Mouse (Mus musculus) small intestine, adult 2 months (tissue): ENCODE measurements around the gene Fam189a1. TPM values are rescaled to one million over a fixed set of nuclear protein-coding genes. Genes with fewer than 3 reads are reported as not detected.

Experiments
- H3K27ac ChIP-seq: fragments of 200-500 bp; 2 replicates; pipeline ENCODE4 v1.5.1; 2012; ENCODE audit warnings: low read depth, low read length, control low read depth, inconsistent platforms; ENCODE audit not compliant: insufficient read depth
- H3K27me3 ChIP-seq: fragments of 200-500 bp; 2 replicates; pipeline ENCODE4 v1.6.1; 2012; ENCODE audit warnings: mild to moderate bottlenecking, moderate library complexity, low read length, inconsistent platforms; ENCODE audit not compliant: control insufficient read depth, insufficient read depth
- H3K36me3 ChIP-seq: fragments of 200-500 bp; 2 replicates; pipeline ENCODE4 v1.6.1; 2012; ENCODE audit warnings: mild to moderate bottlenecking, low read length, control low read depth, inconsistent platforms; ENCODE audit not compliant: control insufficient read depth, insufficient read depth
- H3K4me1 ChIP-seq: fragments of 200-500 bp; 2 replicates; pipeline ENCODE4 v1.6.1; 2012; ENCODE audit warnings: low read length, inconsistent platforms, mixed read lengths; ENCODE audit not compliant: control insufficient read depth, insufficient read depth, insufficient read length
- H3K4me3 ChIP-seq: fragments of 200-500 bp; 2 replicates; pipeline ENCODE4 v1.5.1; 2012; ENCODE audit warnings: low read depth, mild to moderate bottlenecking, control low read depth, inconsistent platforms, low read length, moderate library complexity
- CTCF ChIP-seq: fragments of 200-500 bp; IDR thresholded peaks from 2 replicates; pipeline ENCODE4 v1.5.1; 2012; ENCODE audit warnings: low read depth, mild to moderate bottlenecking, control low read depth, inconsistent platforms, low read length, moderate library complexity, mixed read lengths; ENCODE audit not compliant: insufficient replicate concordance, insufficient read length; ENCODE audit errors: extremely low read depth
- POLR2A ChIP-seq: fragments of 200-500 bp; IDR thresholded peaks from 2 replicates; pipeline ENCODE4 v1.6.1; 2012; ENCODE audit warnings: low read depth, mild to moderate bottlenecking, control low read depth, inconsistent platforms, low read length, moderate library complexity
- WGBS: fragments of 180-500 bp; shearing (Covaris S2); methylation state at CpG from one replicate; pipeline ENCODE4 v1.1.7; 2018; 5-methylcytosine and 5-hydroxymethylcytosine counted together
- polyA plus RNA-seq: library from polyadenylated mRNA; depleted of rRNA; stranded (reverse); fragments of >200 nt; gene quantifications from 2 replicates; pipeline ENCODE4 v1.2.3, GENCODE M21; 2012

Gene Fam189a1
- polyA plus RNA-seq, 1 experiment, result 4.3 TPM

GRCm38 (mm10) chr7:64921189-64921588 is 235.2 kb downstream of the Fam189a1 start:
- Histone ChIP-seq H3K27ac (no peak overlapping the region), H3K36me3 (no peaks in the 10 kb centered on the region), H3K4me3 (no peak overlapping the region), H3K4me1 (no peaks in the 10 kb centered on the region), H3K27me3 (no peaks in the 10 kb centered on the region)
- 79% methylated on average over 13 of the region's 13 CpGs for WGBS
- TF ChIP-seq CTCF (no peak), POLR2A (no peak)

DNA sequence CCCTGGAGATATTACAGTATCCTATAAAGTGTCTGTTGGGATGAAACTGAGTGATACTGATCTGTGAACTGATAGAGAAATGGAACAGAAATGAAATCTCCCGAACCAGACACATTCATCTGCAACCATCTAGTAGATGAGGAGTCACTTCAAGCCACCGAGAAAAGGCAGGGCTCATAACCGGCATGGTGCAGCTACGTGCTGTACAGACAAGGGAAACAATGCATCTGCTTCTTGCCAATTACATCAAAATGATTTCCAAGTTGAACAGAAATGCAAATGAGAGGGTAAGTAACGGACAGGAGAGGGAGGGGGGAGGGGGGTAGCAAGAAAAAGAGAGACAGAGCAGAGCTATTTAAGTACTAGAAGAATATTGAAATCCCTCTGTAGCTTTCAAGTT is 235.6 kb downstream of the Fam189a1 start:
- Histone ChIP-seq H3K36me3 (no peaks in the 10 kb centered on the region), H3K27ac (no peak overlapping the region), H3K4me1 (no peaks in the 10 kb centered on the region), H3K27me3 (no peaks in the 10 kb centered on the region), H3K4me3 (no peak overlapping the region)
- 74% methylated on average over 5 of the region's 5 CpGs for WGBS
- no peak for TF ChIP-seq CTCF
- TF ChIP-seq POLR2A, result no peak

DNA sequence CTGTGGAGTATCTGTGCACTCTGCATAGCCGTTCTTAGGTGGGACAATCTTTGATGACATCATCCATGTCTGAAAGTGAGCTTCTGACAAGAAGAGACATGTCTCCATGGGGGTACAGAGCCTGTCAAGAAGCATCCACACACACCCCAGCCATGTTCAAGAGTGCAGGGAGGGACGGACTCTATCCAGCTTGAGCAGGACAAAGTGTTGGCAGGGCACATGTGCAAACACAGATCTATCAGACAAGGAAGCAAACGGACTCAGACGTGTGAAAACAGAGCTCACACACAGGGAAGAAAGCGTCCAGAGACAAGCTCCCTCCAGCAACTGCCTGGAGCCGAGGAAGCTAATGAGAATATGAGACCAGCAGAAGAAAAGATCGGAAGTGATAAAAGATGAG is 239.7 kb downstream of the Fam189a1 start:
- TF ChIP-seq CTCF, result no peak
- no peak for TF ChIP-seq POLR2A
- Histone ChIP-seq H3K27me3 (no peaks in the 10 kb centered on the region), H3K4me1 (no peaks in the 10 kb centered on the region), H3K4me3 (no peak overlapping the region), H3K27ac (no peak overlapping the region), H3K36me3 (no peaks in the 10 kb centered on the region)
- 30% methylated on average over 7 of the region's 7 CpGs for WGBS

DNA sequence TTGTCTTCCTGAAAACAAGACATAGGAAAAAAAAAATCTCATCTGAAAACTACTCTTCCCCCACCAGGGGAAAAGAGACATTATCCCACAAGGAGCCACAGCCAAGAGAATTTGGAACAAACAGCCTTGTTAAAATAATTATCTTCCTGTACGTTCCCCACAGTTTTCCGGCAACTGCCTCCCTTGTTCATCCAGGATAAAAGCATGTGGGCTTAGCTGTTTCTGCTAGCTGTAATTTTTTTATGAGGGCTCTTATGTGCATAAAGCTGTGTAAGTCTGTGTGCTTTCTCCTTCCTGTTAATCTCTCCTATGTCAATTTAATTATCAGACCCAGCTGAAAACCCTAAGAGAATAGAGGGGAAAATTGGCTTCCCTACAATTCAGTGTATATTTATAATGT is 241.2 kb downstream of the Fam189a1 start:
- WGBS, result 68% methylated on average over 2 of the region's 2 CpGs
- Histone ChIP-seq H3K36me3 (no peaks in the 10 kb centered on the region), H3K4me1 (no peaks in the 10 kb centered on the region), H3K27me3 (no peaks in the 10 kb centered on the region), H3K27ac (no peak overlapping the region), H3K4me3 (no peak overlapping the region)
- TF ChIP-seq POLR2A, result no peak
- no peak for TF ChIP-seq CTCF

GRCm38 (mm10) chr7:64911945-64912344 is 244.4 kb downstream of the Fam189a1 start:
- TF ChIP-seq CTCF (no peak), POLR2A (no peak)
- H3K27ac ChIP-seq, result no peak overlapping the region
- no peaks in the 10 kb centered on the region for H3K4me1 ChIP-seq
- no peaks in the 10 kb centered on the region for H3K36me3 ChIP-seq
- no peak overlapping the region for H3K4me3 ChIP-seq
- H3K27me3 ChIP-seq, result no peaks in the 10 kb centered on the region
- 58% methylated on average over 2 of the region's 2 CpGs for WGBS

GRCm38 (mm10) chr7:64910208-64910607 is 246.2 kb downstream of the Fam189a1 start:
- WGBS, result 79% methylated on average over 2 of the region's 2 CpGs
- no peak for TF ChIP-seq POLR2A
- TF ChIP-seq CTCF, result no peak

DNA sequence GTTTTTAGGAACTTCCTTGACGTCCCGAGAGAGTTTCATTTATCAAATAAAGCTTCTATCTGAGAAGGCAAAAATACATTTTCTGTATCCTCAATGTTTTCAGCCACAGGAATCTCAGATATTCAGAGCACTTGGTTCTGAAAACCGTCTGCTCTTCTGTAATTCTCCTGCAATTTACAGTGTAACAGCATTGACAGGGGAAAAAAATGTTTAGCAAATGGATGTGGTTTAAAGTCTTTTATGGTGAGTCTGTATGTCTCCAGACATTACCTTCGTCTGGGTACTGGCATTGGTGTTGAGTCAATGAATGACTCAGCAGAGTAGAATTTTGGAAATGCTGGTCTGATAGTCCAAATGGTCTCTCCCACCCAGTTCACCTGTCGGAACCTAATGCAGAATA is 249.4 kb downstream of the Fam189a1 start:
- TF ChIP-seq POLR2A, result no peak
- TF ChIP-seq CTCF, result no peak
- no peaks in the 10 kb centered on the region for H3K4me1 ChIP-seq
- no peaks in the 10 kb centered on the region for H3K27me3 ChIP-seq
- 62% methylated on average over 5 of the region's 5 CpGs for WGBS
- H3K36me3 ChIP-seq, result no peaks in the 10 kb centered on the region
- H3K27ac ChIP-seq, result no peak overlapping the region
- H3K4me3 ChIP-seq, result no peak overlapping the region

More at GRCm38 (mm10) chr7:64910208-64910607, 246.2 kb downstream of the Fam189a1 start:
- H3K27me3 ChIP-seq, result no peaks in the 10 kb centered on the region
- H3K27ac ChIP-seq, result no peak overlapping the region
- no peak overlapping the region for H3K4me3 ChIP-seq
- H3K36me3 ChIP-seq, result no peaks in the 10 kb centered on the region
- no peaks in the 10 kb centered on the region for H3K4me1 ChIP-seq

DNA sequence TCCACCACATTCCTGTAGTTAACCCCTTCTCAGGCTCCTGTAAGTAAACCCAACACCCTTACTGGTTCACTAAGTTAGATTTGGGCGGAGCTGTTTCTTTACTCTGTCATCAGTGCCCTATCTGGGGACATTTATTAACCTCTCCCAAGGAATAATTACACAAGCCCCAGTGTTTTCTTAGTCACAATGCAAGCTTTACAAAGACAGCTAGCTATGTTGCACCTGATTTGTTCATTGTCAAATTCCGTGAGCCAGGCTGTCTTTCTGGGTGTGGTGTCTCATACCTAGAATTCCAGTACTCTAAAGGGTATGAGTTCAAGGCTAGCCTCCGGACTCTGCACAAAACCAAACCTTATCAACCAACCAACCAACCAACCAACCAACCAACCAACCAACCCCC is 250.9 kb downstream of the Fam189a1 start:
- Histone ChIP-seq H3K27me3 (no peaks in the 10 kb centered on the region), H3K4me3 (no peak overlapping the region), H3K4me1 (no peaks in the 10 kb centered on the region), H3K27ac (no peak overlapping the region), H3K36me3 (no peaks in the 10 kb centered on the region)
- no peak for TF ChIP-seq POLR2A
- no peak for TF ChIP-seq CTCF
- WGBS, result 54% methylated on average over 3 of the region's 3 CpGs
